Mouse (Mus musculus) stomach, postnatal 0 days (tissue): Measurements from ENCODE around the gene G430095P16Rik. TPM values are rescaled to one million over a fixed set of nuclear protein-coding genes. Genes with fewer than 3 reads are reported as not detected.

ENCODE experiments used
- ATAC-seq: fragments of 200-750 bp; cut with Nextera tagmentation; 2 replicates; pipeline ENCODE4 v1.8.0; 2017; ENCODE audit not compliant: low FRiP score, low TSS enrichment
- DNase-seq: peaks from one replicate; pipeline ENCODE4 v3.0.0-alpha.2; 2016; ENCODE audit warnings: low spot score
- H3K27ac ChIP-seq: fragments of 300-500 bp; sonication (generic); replicated peaks from 2 replicates; pipeline ENCODE4 v1.5.1; 2014; ENCODE audit warnings: mild to moderate bottlenecking, control low read depth
- H3K27me3 ChIP-seq: fragments of 300-500 bp; sonication (generic); 2 replicates; pipeline ENCODE4 v1.6.1; 2014; ENCODE audit warnings: low read length; ENCODE audit not compliant: control insufficient read depth, insufficient read depth
- H3K36me3 ChIP-seq: fragments of 300-500 bp; sonication (generic); 2 replicates; pipeline ENCODE4 v1.6.1; 2014; ENCODE audit warnings: low read length, mixed read lengths; ENCODE audit not compliant: control insufficient read depth, insufficient read depth
- H3K4me1 ChIP-seq: fragments of 300-500 bp; sonication (generic); replicated peaks from 2 replicates; pipeline ENCODE4 v1.6.1; 2014; ENCODE audit warnings: antibody characterized with exemption; ENCODE audit not compliant: control insufficient read depth, insufficient read depth
- H3K4me2 ChIP-seq: fragments of 300-500 bp; sonication (generic); replicated peaks from 2 replicates; pipeline ENCODE4 v1.6.1; 2014; ENCODE audit warnings: low read depth, mild to moderate bottlenecking, control low read depth, moderate library complexity
- H3K4me3 ChIP-seq: fragments of 300-500 bp; sonication (generic); 2 replicates; pipeline ENCODE4 v1.5.1; 2014; ENCODE audit warnings: low read depth, low read length, control low read depth
- H3K9ac ChIP-seq: fragments of 300-500 bp; sonication (generic); 2 replicates; pipeline ENCODE4 v1.6.1; 2014; ENCODE audit warnings: mild to moderate bottlenecking, low read length, control low read depth, mixed read lengths
- H3K9me3 ChIP-seq: fragments of 300-500 bp; sonication (generic); 2 replicates; pipeline ENCODE4 v1.6.1; 2016; ENCODE audit warnings: low read length; ENCODE audit not compliant: control insufficient read depth
- CTCF ChIP-seq: IDR thresholded peaks from 2 replicates; pipeline ENCODE4 v1.5.1; 2016; ENCODE audit warnings: antibody characterized with exemption, low read depth, mild to moderate bottlenecking, moderate library complexity
- EP300 ChIP-seq: optimal IDR thresholded peaks from 2 replicates; pipeline ENCODE3; 2016; ENCODE audit warnings: antibody characterized with exemption
- WGBS: fragments of 180-500 bp; shearing (Covaris S2); extraction: QIAGEN DNeasy Blood & Tissue Kit; methylation state at CpG from one replicate; pipeline ENCODE4 v1.1.7; 2014; 5-methylcytosine and 5-hydroxymethylcytosine counted together
- polyA plus RNA-seq: library from polyadenylated mRNA; unstranded; fragments of >200 nt; fragmentation: Nextera tagmentation; extraction: Ambion mirVana; gene quantifications from 2 replicates; pipeline ENCODE4 v1.2.1, GENCODE M21; 2015

Gene G430095P16Rik
- polyA plus RNA-seq, result 1.7 and 2.0 TPM in 2 replicates

DNA sequence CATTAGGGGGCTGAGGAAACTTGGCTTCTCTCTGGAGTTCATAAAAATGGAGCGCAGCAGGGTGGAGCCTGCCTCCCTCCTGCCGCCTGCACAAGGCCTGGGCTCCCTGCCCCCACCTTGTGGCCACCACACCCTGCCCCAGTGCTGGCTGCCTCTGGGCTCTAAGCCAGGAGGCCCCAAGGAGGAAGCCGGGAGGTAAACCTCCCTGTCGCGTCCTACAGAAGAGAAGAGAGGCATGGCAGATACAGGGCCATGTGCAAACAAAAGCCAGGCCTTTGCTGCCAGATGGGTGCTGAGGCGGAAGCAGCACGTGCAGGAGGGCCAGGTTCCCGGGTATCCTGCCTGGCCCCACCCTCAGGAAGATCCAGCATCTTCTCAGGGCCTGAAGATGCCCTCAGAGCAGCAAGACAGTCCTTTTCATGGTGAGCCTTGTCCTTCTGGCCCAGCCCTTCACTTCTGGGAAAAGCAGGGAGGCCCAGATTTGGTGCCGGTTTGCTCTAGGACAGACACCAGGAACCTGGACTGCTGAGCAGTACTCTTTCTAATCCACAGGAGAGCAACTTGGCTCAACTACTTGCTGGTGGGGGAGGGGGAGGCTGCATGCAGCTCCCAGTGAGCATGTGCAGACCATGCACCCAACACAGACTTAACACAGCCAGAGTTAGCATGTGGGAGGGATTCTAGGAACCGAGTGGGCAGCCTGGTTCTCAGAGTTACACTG lies at the start of gene G430095P16Rik:
Gene G430095P16Rik (plus strand): TSS at position 158 of the 721 bp plus-strand sequence.
- peak; percentile 95 for DNase-seq
- ATAC-seq, result peak; percentile 95
- Histone ChIP-seq H3K27ac (peak within 1 kb of the TSS; percentile 95), H3K4me2 (peak within 1 kb of the TSS; percentile 36; the same call in 1 of the 2 replicates), H3K9ac (peak within 1 kb of the TSS; percentile 48), H3K36me3 (peaks cover 23% of the 10 kb centered on the region; the same call in 1 of the 2 replicates), H3K9me3 (no peaks in the 10 kb centered on the region), H3K4me3 (no peak within 1 kb of the TSS), H3K4me1 (peaks cover 28% of the 10 kb centered on the region), H3K27me3 (no peaks in the 10 kb centered on the region)
- TF ChIP-seq CTCF (peak; percentile 71), EP300 (peak; percentile 58)
- WGBS, result 5% methylated on average over 10 of the region's 10 CpGs

DNA sequence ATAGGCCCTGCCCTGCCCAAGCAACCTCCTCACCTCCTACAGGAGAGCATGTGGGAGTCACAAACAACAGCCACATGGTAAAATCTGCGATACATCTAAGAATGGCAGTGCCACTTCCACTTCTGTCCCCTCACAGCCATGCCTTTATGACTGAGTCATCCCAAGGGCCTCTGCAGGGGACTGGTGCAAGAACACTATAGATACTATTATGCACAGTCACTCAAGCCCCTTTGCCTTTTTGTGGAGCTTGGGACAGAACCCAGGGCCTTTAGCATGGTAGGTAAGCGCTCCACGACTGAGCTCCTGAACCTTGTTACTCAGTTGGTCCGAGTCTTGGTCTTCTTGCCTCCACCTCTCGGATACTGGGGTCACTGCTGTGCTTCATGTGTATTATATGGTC lies 45.5 kb upstream of the G430095P16Rik start:
- H3K4me2 ChIP-seq, result no peak overlapping the region
- 89% methylated on average over 5 of the region's 5 CpGs for WGBS

DNA sequence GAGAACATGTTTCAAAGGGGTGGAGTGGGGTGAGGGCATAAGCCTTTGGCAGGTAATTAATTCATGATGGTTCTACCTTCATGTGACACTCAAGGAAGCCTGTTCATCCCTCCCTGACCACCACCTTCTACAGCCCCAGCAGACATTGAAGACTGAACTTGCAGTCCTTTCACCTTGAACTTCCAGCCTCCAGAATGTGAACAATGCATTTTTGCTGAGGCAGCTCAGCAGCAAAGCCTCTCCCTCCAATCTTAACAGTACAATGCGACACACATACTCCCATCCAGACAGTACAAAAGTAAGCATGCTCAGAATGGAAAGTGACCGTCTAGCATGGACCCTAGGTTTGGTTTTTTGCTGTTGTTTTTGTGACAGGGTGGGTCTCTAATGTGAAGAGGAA lies 41.3 kb upstream of the G430095P16Rik start:
- no peak overlapping the region for H3K4me3 ChIP-seq
- WGBS, result 72% methylated on average over 2 of the region's 2 CpGs
- H3K9me3 ChIP-seq, result no peaks in the 10 kb centered on the region
- no peak overlapping the region for H3K4me2 ChIP-seq
- no peak overlapping the region for H3K27ac ChIP-seq
- H3K4me1 ChIP-seq, result 0 out of 2 replicates have a peak, but pooled peaks cover 3% of the 10 kb centered on the region
- ATAC-seq (no peak), DNase-seq (no peak)
- no peaks in the 10 kb centered on the region for H3K27me3 ChIP-seq
- no peaks in the 10 kb centered on the region for H3K36me3 ChIP-seq
- no peak for TF ChIP-seq CTCF
- TF ChIP-seq EP300, result no peak
- H3K9ac ChIP-seq, result no peak overlapping the region

More for the DNA sequence above, 45.5 kb upstream of the G430095P16Rik start:
- H3K27me3 ChIP-seq, result no peaks in the 10 kb centered on the region
- peaks cover 14% of the 10 kb centered on the region for H3K36me3 ChIP-seq
- no peak overlapping the region for H3K27ac ChIP-seq
- no peak overlapping the region for H3K4me3 ChIP-seq
- DNase-seq (no peak), ATAC-seq (no peak; the same call in 1 of the 2 replicates)
- H3K9ac ChIP-seq, result no peak overlapping the region
- no peaks in the 10 kb centered on the region for H3K9me3 ChIP-seq
- H3K4me1 ChIP-seq, result no peaks in the 10 kb centered on the region
- no peak for TF ChIP-seq CTCF

DNA sequence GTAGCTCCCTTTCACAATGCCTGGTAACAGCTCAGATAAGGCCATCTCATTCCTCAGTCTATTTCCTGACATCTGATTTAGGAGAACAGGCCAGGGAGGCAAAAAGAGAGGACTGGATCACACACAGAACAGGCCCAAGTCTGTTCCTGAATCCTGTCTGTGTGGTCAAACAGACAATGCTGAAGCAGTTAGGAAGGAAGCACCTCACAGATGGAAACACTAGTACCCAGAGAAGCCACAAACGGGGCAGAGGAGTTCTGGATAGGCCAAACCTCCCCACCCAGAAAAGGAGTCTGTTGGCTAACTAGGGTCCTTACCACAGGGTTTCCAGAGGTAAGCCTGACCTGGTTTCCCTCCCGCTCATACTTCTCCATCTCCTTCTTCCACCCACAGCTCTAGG lies 40.5 kb upstream of the G430095P16Rik start:
- no peaks in the 10 kb centered on the region for H3K9me3 ChIP-seq
- 87% methylated on average over 2 of the region's 2 CpGs for whole genome bisulfite sequencing
- no peak overlapping the region for H3K27ac ChIP-seq
- ATAC-seq (no peak), DNase-seq (no peak)
- 0 out of 2 replicates have a peak, but pooled peaks cover 3% of the 10 kb centered on the region for H3K4me1 ChIP-seq
- H3K36me3 ChIP-seq, result no peaks in the 10 kb centered on the region
- H3K4me2 ChIP-seq, result no peak overlapping the region
- no peaks in the 10 kb centered on the region for H3K27me3 ChIP-seq
- TF ChIP-seq EP300, result no peak
- no peak for TF ChIP-seq CTCF
- no peak overlapping the region for H3K4me3 ChIP-seq
- no peak overlapping the region for H3K9ac ChIP-seq

- no peak overlapping the region for H3K4me2 ChIP-seq
- H3K4me1 ChIP-seq, result 0 out of 2 replicates have a peak, but pooled peaks cover 3% of the 10 kb centered on the region
- ATAC-seq, result no peak
- H3K9me3 ChIP-seq, result no peaks in the 10 kb centered on the region
- no peaks in the 10 kb centered on the region for H3K27me3 ChIP-seq
- no peak for DNase-seq
- H3K36me3 ChIP-seq, result no peaks in the 10 kb centered on the region
- TF ChIP-seq CTCF, result no peak
- TF ChIP-seq EP300, result no peak
- WGBS, result 60% methylated on average over 3 of the region's 3 CpGs
- no peak overlapping the region for H3K27ac ChIP-seq
- H3K9ac ChIP-seq, result no peak overlapping the region
- H3K4me3 ChIP-seq, result no peak overlapping the region
Observed at GRCm38 (mm10) chr8:84684537-84684936, 38.3 kb upstream of the G430095P16Rik start.
